Mouse (Mus musculus): Measurements from ENCODE around the gene Ttc6.

Gene Ttc6

DNA sequence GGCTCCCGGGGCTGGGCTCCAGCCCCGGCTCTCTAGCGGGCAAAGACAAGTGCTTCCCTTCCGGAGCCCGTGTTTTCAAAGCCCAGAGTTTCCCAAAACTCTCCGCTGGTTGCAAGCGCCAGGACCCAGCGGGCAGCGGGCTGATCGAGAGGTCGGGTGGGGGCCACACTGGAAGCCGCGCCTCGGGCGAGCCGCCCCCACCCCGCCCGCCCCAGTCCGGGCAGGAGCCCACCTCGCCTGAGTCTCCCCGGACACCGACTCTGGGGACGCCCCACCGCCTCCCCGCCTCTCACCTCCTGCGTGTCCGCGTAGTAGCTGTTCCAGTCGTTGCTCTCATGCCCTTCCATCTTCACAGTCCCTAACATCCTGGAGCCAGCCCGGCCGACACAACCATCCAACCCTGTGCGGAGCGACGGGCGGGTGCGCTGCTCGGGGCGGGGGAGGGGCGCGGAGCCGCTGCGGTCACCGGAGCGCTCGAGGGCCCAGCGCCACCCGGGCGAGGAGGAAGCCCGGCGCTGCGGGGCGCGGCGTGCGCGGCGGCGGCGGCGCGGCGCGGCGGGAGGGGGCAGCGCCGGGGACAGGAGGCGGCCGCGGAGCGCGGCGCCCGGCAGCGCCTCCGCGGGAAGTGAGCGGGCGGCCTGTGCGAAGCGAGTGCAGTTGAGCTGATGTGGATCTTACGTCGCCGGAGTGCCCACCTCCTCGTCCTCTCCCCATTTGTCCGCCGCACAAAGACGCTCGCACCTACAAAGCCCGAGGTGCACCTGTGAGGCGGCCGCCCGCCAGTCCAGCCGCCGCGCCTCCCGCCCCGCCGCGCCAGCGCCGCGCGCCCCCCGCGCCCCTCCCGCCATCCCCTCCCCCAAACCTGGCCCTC lies 18.3 kb upstream of the Ttc6 start:
- in situ Hi-C loops (cut with MboI), result no loop called here

DNA sequence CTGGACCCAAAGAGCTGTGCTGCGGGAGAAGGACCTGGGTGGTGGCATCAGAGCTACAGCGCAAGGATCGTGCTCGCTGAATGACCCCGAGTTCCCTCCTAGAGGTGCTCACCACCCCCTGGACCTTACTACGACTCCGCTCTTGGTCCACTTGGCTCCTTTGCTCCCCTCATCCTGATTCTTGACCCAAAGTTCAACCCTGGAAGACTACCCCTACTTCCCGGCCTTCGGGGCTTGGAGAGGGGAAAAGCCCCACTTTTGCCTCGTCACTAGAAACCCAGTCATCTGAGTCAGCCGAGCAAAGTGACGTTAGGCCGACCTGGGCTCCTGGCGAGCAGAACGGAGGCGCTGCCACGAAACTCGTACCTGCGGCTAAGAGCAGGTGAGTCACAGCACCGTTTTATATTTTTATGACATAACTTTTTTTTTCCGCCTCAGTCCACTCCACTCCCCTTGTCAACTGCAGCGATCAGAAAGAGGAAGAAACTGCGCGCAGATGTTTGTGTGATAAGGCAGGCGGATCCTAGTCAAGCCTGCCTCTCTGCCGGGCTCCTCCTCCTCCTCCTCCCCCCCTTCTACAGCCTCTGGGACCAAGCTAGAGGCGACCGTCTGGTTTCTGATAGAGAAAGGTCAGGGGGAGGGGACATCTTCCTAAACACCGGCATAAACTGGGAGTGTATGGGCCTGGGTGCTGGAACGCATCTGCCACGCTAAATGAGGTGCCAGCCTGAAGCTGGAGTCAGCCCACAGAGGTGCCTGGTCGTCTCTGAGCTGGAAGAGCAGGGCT lies 17.3 kb upstream of the Ttc6 start, which contains the start of gene Foxa1:
Gene Foxa1, minus strand, starts transcription at position 502 of the 787 bp plus-strand sequence.
- in situ Hi-C loops (cut with MboI), result no loop called here

DNA sequence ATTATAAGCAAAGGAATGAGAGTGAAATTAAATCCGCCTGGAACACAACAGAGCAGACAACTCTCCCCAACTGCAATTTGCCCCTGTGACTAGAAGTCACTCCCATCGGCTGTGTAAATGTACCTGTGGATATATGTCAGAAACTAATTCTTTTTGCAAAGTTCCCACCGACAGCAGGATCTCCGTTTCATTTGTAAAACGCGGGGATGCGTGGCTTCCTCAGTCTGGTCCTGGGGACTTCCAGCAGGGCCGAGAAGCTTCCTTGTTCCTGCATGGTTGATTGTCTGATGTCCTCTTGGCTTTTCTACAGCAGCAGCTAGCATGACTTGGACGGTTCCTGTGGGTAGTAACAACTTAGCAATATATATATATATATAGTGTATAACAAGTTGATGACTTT lies 16.0 kb upstream of the Ttc6 start:
- in situ Hi-C loops (cut with MboI), result no loop called here

DNA sequence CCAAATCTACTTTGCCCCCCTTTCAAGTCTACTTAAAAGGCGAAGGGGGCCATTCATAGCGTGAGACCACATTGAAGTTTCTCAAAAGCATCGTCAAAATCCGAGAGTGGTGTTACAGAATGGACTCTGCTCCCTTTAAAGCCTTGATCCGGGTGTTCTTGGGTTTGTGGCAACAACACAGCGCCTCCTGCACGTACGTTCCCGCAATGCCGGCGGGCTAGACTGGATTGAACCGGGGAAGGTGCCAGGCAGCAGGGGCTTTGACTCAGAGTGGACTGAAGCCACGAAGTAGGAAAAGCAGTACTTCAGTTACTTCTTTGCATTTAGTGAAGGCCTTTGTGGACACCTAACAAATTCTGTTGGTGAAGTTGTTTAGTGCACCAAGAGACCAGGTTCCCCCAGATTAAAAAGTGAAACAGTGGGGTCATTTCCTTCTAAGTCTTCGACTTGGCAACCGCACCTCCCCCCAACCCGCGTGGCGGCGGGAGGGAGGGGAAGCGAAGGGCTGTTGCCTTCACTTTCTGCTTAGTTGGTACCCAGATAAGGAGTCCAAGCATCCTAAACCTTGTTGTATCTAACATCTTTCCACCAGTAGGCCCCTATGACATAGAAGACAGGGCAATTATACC lies 15.4 kb upstream of the Ttc6 start:
- in situ Hi-C loops (cut with MboI), result no loop called here

DNA sequence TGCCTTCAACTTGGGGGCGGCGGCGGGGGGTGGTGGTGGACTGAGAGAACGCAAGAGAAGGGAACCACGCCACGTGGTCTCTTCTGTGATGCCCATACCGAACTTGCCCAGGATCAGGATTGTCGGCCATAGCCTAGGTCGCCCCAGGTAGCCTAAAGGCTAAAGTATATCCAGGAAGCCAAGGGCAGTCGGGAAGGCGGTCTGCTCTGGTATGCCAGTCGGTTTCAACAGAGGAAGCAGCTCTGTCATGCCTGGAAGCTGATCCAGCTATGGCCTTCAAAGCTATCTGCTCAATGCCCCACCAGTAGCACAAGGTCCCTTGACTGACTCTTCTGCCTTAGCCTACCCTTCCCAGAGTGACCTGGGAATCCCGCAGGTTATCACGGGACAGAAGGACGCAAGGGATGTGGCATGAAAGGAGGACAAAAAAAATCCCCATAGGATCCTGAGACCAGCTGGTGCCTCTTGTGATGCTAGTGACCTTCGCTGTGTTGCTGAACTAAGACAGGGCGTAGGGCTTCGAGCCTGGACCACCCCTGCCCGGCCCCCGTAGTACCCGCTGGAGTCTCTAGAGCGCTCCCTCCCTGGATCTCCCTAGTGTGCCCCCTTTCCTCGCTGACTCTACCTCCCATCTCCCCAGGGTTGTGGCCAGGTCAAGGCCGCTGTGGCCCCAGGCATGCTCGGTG lies 14.8 kb upstream of the Ttc6 start:
- in situ Hi-C loops (cut with MboI), result no loop called here

DNA sequence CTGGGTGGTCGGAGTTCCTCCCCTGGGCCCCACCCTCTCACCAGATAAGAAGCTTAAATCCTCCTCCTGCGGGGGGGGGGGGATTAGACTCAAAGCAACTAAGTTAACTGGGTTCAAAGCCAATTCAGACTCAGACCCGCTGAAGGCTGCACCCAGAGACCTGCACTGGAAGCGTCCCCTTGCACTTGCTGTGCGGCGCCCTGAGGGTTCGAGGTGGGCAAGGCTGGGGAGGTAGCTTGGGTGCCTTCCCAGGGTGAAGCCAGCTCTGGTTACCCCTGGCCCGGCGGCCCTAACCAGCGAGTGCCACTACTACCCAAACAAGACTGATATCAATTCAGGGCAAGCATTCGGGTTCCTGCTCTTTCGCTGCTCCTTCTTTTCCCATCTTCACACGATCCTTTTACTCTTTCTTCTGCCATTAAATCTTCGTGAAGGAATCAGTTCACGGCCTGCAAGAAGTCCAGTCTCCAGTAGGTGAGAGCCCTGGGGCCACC lies 14.2 kb upstream of the Ttc6 start:
- in situ Hi-C loops (cut with MboI), result no loop called here

DNA sequence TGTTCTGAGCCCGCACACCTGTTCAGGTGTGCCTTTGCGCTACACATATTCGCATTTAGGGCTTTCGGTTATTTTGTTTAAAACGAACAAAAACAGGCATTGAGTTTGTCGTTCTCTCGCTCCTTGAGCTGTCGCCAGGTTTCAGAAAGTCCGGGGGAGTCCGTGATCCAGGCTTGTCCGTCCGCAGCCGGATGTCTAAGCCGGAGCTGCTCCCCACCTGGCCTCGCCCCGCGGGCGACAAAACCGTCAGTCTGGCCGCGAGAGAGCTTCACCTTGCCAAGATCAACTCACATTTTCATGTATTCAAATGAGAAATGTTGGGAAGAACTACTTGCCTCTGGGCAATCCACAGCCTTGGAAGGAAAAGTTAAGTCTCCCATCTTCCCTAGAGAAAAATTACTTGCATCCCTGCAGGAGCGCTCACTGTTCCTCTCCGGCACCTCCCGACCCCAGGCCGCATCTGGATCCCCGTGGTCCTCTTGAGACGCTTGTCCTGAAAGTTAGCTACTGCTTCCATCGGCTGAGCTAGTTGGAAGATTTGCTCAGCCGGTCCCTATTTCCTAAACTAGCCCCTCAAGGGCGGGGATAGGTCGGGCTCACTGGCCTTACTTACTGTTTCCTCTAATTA lies 13.6 kb upstream of the Ttc6 start:
- in situ Hi-C loops (cut with MboI), result no loop called here

DNA sequence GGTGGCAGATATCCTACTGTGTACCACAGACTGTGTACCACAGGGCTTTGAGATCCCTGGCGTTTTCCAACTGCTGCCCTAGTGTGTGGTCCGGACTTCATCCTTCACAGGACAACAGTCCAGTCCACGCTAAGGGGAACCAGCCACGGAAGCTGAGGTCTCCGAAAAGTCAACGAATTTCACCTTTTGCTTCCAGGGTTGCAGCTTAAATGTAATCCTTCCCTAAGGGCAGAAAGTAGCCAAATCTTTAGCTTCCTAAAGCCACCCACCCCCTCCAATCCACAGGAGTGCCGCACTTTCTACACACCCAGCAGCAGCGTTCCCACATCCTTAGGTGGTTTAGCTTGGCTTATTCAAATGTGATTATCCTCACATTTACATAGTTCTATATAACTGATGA lies 13.0 kb upstream of the Ttc6 start:
- in situ Hi-C loops (cut with MboI), result no loop called here

DNA sequence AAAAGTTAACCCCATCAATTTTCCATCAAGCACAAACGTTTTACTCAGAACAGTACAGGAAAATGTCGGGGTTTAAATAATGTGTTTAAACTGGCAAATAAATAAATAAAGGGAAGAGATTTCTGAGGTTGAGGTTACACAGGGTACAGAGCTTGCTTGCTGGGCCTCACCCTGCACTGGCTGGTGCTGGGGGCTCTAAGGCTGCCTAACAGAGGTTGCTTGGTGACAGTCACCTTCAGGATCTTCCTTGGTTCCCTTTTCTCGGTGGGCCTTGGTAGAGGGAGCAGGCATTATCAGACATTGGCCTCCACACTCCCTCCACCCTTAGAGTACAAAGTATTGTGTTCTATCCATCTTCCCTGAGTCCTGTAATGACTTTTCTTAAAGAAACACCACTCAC lies 11.6 kb upstream of the Ttc6 start:
- in situ Hi-C loops (cut with MboI), result no loop called here

DNA sequence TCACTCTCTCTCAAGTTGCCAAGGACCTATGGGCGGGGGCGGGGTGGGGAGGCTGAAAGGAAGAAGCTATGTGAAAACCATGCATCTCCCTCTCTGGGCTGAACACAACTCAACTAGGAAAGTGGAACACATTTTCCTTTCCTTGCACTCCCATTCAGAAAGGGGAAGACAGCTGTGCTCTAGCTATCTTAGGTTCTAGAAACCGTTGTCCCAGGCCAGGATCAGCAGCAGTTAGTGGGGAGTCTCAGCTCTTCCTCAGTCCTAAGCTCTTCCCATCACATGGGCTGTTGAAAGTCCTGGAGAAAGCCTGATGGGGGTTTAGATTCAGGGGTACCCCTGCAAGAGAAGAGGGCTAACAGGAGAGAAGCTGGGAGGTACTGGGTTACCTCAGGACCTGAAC lies 9.8 kb upstream of the Ttc6 start:
- in situ Hi-C loops (cut with MboI), result no loop called here

DNA sequence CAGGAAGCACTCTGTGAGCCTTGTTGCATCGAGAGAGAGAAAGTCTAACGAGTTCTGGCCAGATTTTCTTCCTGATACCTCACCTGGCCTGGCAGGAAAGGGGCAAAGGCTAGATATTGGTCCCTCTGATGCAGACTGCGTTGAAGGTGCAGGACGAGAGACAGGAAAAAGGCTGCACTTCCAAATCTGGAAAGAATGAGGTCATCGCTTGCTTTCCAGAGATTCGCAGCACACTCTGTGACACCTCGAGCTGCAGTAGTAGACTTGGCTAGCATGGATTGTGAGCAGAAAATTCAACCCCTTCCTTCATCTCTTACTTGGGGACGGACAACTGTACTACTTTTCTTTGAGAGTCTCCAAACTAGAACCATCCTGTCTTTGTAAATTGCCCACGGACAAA lies 7.9 kb downstream of the Ttc6 start:
- in situ Hi-C loops (cut with MboI), result no loop called here

DNA sequence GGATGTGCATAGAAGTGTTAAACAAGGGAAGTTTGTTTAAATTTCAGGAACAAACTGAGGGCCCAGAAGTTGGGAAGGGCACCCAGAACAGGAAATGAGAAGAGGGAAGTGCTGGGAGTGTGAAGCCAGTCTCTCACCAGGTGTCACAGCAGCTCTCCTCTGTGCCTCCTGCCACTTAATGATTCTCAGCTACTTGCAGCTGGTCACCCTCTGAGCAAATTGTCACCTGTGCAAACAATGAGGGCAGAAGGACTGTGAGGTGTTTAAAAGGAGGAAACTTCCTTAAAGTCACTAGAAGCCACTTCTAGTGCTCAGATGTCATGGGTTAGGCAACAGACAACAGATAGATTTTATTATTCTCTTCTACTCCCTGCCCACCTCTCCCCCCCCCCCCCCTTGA lies 8.5 kb downstream of the Ttc6 start:
- in situ Hi-C loops (cut with MboI), result no loop called here

DNA sequence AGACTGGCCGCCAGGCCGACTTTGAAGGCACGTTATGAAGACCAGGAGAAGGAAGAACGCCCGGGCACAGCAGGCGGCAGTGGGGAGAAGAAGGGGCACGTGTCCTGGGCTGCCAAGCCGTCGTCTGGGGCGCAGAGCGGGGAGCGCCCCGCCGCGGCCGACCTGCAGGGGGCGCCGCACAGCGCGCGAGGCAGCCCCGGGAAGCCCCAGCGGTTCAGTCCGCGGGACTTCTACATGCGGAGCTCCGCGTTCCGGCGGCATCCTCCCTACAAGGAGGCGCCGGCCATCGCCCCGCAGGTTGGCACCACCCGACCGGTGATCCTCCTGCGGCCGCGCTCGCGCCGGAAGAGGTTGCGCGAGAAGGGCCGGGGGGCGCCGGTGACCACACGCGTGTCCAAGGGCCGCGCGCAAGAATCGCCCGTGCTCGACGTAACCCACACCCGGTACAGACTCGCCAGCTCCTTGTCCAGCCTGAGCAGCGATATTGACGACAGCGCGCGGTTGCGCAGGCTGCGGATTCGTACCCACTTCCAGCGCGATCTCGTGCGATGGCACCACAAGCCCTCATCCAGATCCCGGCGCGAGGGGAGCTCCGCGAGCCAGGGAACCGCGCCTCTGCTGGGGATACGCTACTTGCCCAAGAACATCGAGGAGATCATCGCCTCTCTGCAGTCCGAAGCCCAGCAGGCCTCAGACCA lies 12.2 kb downstream of the Ttc6 start:
- in situ Hi-C loops (cut with MboI), result no loop called here

DNA sequence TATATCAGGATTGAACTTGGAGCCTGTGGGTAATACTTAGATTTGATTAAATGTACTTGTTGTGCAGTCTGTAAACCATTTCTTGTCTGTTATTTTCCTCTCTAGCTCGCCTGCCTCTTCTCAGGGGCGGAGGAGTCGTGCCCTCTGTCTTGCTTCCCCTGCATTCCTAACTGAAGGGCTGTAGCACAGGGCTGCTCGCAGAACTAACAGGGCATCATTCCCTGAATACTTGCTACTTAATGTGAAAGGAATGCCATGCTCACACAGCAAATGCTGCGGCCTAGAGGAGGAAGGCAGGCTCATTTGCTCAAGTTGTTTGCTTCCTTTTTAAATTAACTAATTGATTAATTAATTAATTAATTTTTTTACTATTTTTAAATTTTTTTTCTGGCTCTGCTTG lies 43.7 kb downstream of the Ttc6 start:
- in situ Hi-C loops (cut with MboI), result no loop called here

DNA sequence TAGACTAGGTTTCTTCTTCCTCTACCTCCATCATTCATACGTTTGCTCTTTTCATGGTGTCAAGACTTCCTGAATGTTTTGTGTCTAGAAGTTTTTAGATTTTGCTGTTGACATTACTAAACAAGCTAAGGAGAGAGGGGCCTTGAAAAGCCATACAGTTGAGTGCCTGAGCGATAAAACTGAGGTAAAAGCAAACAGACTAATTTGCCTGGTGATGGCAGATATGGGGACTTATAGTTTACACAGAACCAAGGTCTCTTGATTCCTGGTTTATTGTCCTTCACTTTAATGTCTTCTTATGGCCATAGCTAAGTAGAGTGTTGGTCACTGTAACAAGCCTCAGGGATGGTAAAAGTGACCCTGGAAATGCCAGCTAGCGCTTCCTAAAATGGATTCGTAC lies 51.2 kb downstream of the Ttc6 start:
- in situ Hi-C loops (cut with MboI), result no loop called here

DNA sequence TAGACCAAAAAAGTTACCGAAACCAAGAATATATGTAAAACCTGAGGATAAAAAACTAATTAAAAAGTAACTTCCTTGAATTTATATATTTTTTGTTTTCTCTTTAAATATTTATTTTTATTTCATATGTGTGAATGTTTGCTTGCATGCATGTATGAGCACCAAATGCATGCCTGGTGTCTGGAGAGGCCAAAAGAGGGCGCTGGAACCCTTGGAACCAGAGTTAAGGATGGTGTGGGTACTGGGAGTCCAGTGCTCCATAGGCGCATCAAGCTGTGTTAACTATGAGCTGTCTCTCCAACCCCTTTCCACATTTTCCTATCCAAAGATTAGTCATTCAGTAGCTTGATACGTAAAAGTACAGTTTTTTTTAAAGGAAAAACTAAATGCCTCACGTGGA lies 58.1 kb downstream of the Ttc6 start:
- in situ Hi-C loops (cut with MboI), result no loop called here

DNA sequence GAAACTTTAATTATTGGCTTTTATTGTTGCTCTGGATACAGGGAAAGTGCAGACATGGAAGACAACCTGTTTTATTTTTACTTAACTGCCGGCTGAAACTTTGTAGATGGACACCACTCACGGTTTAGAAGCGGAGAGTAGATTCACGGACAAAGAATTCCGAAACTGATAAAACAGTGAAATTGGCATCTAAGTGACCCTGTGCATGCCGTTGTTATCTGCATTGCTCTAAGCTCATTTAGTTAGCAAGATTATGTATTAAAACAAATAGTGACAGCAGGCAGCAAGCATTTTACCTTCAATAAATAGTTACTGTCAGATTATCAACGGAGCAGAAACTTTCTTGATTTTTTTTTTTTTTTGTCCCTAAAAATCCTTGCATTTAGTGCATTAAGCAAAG lies 59.4 kb downstream of the Ttc6 start:
- in situ Hi-C loops (cut with MboI), result no loop called here

DNA sequence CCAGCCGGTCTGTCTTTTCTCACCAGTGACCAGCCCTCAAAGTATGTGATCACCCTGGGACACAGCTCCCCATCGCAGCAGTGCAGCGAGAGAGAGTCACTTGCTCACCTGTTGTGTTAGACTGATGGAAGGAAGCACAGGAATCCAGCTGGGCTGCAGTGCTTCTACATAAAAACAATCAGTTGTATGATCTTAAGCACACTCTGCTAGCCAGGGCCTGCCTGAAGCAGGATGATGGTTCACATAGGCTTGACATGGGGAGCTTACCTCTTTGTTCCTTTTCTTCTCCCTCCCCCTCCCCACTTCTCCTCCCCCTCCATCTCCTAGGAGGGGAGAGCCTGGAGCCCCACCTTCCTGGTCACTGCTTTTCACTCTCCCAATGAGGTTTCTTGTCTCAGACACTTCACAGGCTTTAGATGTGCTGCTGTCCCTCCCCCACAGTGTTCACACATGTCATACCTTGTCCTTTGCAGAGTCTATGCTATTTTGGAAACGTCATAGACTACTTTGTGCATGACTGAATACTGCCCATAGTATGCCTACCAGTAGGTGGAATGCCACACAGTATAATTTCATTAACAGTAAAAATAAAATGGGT lies 60.2 kb downstream of the Ttc6 start:
- in situ Hi-C loops (cut with MboI), result no loop called here

DNA sequence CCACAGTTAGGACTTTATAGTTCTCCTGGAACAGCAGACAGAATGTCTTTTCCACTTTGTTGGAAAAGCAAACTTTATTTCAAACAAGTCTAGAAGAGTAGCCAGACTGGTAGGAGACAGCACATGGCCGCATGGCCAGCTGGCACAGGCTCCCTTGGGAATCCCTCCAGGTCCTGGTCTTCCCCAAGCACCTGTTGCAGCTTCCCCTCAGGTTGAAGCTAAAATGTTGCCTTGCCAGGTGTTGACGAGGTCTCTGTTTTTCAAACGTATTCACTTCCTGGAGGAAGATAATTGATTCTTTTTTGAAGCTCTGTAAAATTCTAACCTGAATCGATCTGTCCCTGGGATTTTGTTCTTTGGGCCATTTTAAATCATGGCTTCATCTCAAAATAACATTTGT lies 86.1 kb downstream of the Ttc6 start:
- in situ Hi-C loops (cut with MboI), result no loop called here

DNA sequence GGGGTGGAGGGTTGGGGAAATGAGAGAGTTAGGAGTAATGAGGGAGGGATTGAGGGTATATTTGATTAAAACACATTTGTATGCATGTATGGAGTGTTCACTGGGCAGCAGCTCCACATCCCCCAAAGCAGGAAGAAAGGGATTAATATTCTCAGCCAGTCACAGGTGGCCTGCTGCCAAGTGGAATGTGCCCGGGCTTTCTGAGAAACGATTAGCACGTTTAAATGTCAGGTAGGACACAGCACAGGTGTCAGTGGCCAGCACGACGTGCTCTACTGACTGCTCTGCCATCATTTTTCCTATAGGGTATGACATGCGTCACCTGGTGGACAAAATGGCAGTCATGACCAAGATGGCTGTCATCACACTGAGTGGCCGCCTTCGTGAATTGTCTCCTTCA lies 86.8 kb downstream of the Ttc6 start:
- in situ Hi-C loops (cut with MboI), result no loop called here

Data from mature B cell (primary cell).